Mouse (Mus musculus): Measurements from ENCODE around the gene Smarcb1.

- TF ChIP-seq CTCF (IDR thresholded peaks at IDR 0.05; ENCODE audit: low read depth, low read length) (no peak), GATA1 (IDR thresholded peaks at IDR 0.05; ENCODE audit: borderline replicate concordance, low read length) (no peak), GATA2 (IDR thresholded peaks at IDR 0.05; ENCODE audit: borderline replicate concordance, low read depth, low read length) (no peak), TAL1 (conservative IDR thresholded peaks at IDR 0.05; ENCODE audit: low read depth, low read length) (no peak)
Measured at GRCm38 (mm10) chr10:75935680-75936541, 14.5 kb upstream of the Smarcb1 start, which contains the start of gene Mmp11.
